Mouse (Mus musculus): ENCODE measurements around the gene Cox14. TPM values are rescaled to one million over a fixed set of nuclear protein-coding genes. Genes with fewer than 3 reads are reported as not detected.
A peak's percentile ranks its signal among the peaks of the same experiment; 100 is the strongest.
"Not testable (repeated sequence)": the region's sequence is repeated elsewhere in the genome, so short reads cannot be mapped to it uniquely, and the experiment has no call there.

Cox14 gene
- polyA plus RNA-seq, 1 experiment from 2014 or later = 297 TPM

- Histone ChIP-seq H3K4me3 (replicated peaks; ENCODE audit: low read depth, low read length) (no peak overlapping the region), H3K4me2 (ENCODE audit: low read length) (no peak overlapping the region), H3K9ac (ENCODE audit: low read depth, low read length) (0 out of 2 replicates have a peak overlapping the region, but pooled peaks have one; percentile 18), H3K36me3 (ENCODE audit: insufficient read depth, low read length) (peaks cover 1% of the 10 kb centered on the region; the same call in 1 of the 2 replicates), H3K9me3 (replicated peaks; ENCODE audit: low read length) (no peaks in the 10 kb centered on the region), H3K4me1 (replicated peaks; ENCODE audit: insufficient read depth, low read length) (peaks cover 35% of the 10 kb centered on the region), H3K27me3 (ENCODE audit: insufficient read depth, low read length) (no peaks in the 10 kb centered on the region), H3K27ac (peak overlapping the region; percentile 91)
- WGBS = 62% methylated on average over 10 of the region's 10 CpGs
- DNase-seq (ENCODE audit: low spot score) (no peak), ATAC-seq (replicated peaks; ENCODE audit: low FRiP score, low read depth) (no peak)
- TF ChIP-seq CTCF (IDR thresholded peaks at IDR 0.05; ENCODE audit: low read depth) = no peak
Measured at GRCm38 (mm10) chr15:99723120-99723514, 2.3 kb upstream of the Cox14 start.

- ATAC-seq (replicated peaks; ENCODE audit: low FRiP score, low read depth) (peak; percentile 1; the same call in 1 of the 2 replicates), DNase-seq (ENCODE audit: low spot score) (peak; percentile 70)
- 14% methylated on average over 11 of the region's 11 CpGs for WGBS
- H3K27me3 ChIP-seq (ENCODE audit: insufficient read depth, low read length) = no peaks in the 10 kb centered on the region
- peaks cover 5% of the 10 kb centered on the region; the same call in 1 of the 2 replicates for H3K36me3 ChIP-seq (ENCODE audit: insufficient read depth, low read length)
- H3K4me1 ChIP-seq (replicated peaks; ENCODE audit: insufficient read depth, low read length) = peaks cover 30% of the 10 kb centered on the region
- H3K4me2 ChIP-seq (ENCODE audit: low read length) = peak overlapping the region; percentile 60
- H3K9me3 ChIP-seq (replicated peaks; ENCODE audit: low read length) = no peaks in the 10 kb centered on the region
- H3K9ac ChIP-seq (ENCODE audit: low read depth, low read length) = peak overlapping the region; percentile 38; the same call in 1 of the 2 replicates
- no peak overlapping the region for H3K4me3 ChIP-seq (replicated peaks; ENCODE audit: low read depth, low read length)
- H3K27ac ChIP-seq = peak overlapping the region; percentile 91
- TF ChIP-seq CTCF (IDR thresholded peaks at IDR 0.05; ENCODE audit: low read depth) = no peak
Measured at GRCm38 (mm10) chr15:99723515-99724291, 1.7 kb upstream of the Cox14 start.

- Histone ChIP-seq H3K4me2 (ENCODE audit: low read length) (peak overlapping the region; percentile 60), H3K4me1 (replicated peaks; ENCODE audit: insufficient read depth, low read length) (peaks cover 26% of the 10 kb centered on the region), H3K27ac (peak overlapping the region; percentile 91), H3K27me3 (ENCODE audit: insufficient read depth, low read length) (no peaks in the 10 kb centered on the region), H3K9ac (ENCODE audit: low read depth, low read length) (peak overlapping the region; percentile 38; the same call in 1 of the 2 replicates), H3K4me3 (replicated peaks; ENCODE audit: low read depth, low read length) (no peak overlapping the region), H3K36me3 (ENCODE audit: insufficient read depth, low read length) (peaks cover 10% of the 10 kb centered on the region; the same call in 1 of the 2 replicates), H3K9me3 (replicated peaks; ENCODE audit: low read length) (no peaks in the 10 kb centered on the region)
- WGBS = 4% methylated on average over 16 of the region's 16 CpGs
- TF ChIP-seq CTCF (IDR thresholded peaks at IDR 0.05; ENCODE audit: low read depth) = peak; percentile 82
- DNase-seq (ENCODE audit: low spot score) = peak; percentile 94
- ATAC-seq (replicated peaks; ENCODE audit: low FRiP score, low read depth) = peak; percentile 47
Measured at GRCm38 (mm10) chr15:99724292-99725021, 961 bp upstream of the Cox14 start.

- WGBS = 80% methylated on average over 2 of the region's 2 CpGs
Measured at GRCm38 (mm10) chr15:99726549-99726948, 1.1 kb downstream of the Cox14 start.

GRCm38 (mm10) chr15:99727039-99727438 is 1.6 kb downstream of the Cox14 start:
- H3K4me1 ChIP-seq (replicated peaks; ENCODE audit: insufficient read depth, low read length) = peaks cover 26% of the 10 kb centered on the region
- not testable (repeated sequence) for H3K4me3 ChIP-seq (replicated peaks; ENCODE audit: low read depth, low read length); H3K27me3 ChIP-seq (ENCODE audit: insufficient read depth, low read length); H3K9me3 ChIP-seq (replicated peaks; ENCODE audit: low read length); ATAC-seq (replicated peaks; ENCODE audit: low FRiP score, low read depth); H3K27ac ChIP-seq; H3K4me2 ChIP-seq (ENCODE audit: low read length); H3K9ac ChIP-seq (ENCODE audit: low read depth, low read length); H3K36me3 ChIP-seq (ENCODE audit: insufficient read depth, low read length); DNase-seq (ENCODE audit: low spot score)
- 87% methylated on average over 4 of the region's 5 CpGs for WGBS

More at GRCm38 (mm10) chr15:99726549-99726948, 1.1 kb downstream of the Cox14 start:
- Histone ChIP-seq H3K4me1 (replicated peaks; ENCODE audit: insufficient read depth, low read length) (peaks cover 26% of the 10 kb centered on the region), H3K36me3 (ENCODE audit: insufficient read depth, low read length) (peaks cover 10% of the 10 kb centered on the region; the same call in 1 of the 2 replicates), H3K27ac (no peak overlapping the region), H3K9me3 (replicated peaks; ENCODE audit: low read length) (no peaks in the 10 kb centered on the region), H3K27me3 (ENCODE audit: insufficient read depth, low read length) (no peaks in the 10 kb centered on the region), H3K4me3 (replicated peaks; ENCODE audit: low read depth, low read length) (peak overlapping the region; percentile 83), H3K4me2 (ENCODE audit: low read length) (peak overlapping the region; percentile 77), H3K9ac (ENCODE audit: low read depth, low read length) (peak overlapping the region; percentile 91)
- ATAC-seq (replicated peaks; ENCODE audit: low FRiP score, low read depth) = no peak
- no peak for DNase-seq (ENCODE audit: low spot score)
- TF ChIP-seq CTCF (IDR thresholded peaks at IDR 0.05; ENCODE audit: low read depth) = no peak

GRCm38 (mm10) chr15:99727525-99727924 is 2.1 kb downstream of the Cox14 start:
- ATAC-seq (replicated peaks; ENCODE audit: low FRiP score, low read depth) (no peak), DNase-seq (ENCODE audit: low spot score) (no peak)
- TF ChIP-seq CTCF (IDR thresholded peaks at IDR 0.05; ENCODE audit: low read depth) = no peak
- Histone ChIP-seq H3K4me1 (replicated peaks; ENCODE audit: insufficient read depth, low read length) (peaks cover 22% of the 10 kb centered on the region), H3K9ac (ENCODE audit: low read depth, low read length) (no peak overlapping the region), H3K36me3 (ENCODE audit: insufficient read depth, low read length) (peaks cover 10% of the 10 kb centered on the region; the same call in 1 of the 2 replicates), H3K4me3 (replicated peaks; ENCODE audit: low read depth, low read length) (no peak overlapping the region), H3K9me3 (replicated peaks; ENCODE audit: low read length) (no peaks in the 10 kb centered on the region), H3K27me3 (ENCODE audit: insufficient read depth, low read length) (no peaks in the 10 kb centered on the region), H3K4me2 (ENCODE audit: low read length) (no peak overlapping the region), H3K27ac (no peak overlapping the region)
- WGBS = 98% methylated on average over 12 of the region's 12 CpGs
